Mouse (Mus musculus): Measurements from ENCODE around the gene Brinp3. TPM values are rescaled to one million over a fixed set of nuclear protein-coding genes. Genes with fewer than 3 reads are reported as not detected.

Gene Brinp3
- total and polyA plus RNA-seq, 2 experiments from 2014 or later = 50.8 to 66.5 TPM

DNA sequence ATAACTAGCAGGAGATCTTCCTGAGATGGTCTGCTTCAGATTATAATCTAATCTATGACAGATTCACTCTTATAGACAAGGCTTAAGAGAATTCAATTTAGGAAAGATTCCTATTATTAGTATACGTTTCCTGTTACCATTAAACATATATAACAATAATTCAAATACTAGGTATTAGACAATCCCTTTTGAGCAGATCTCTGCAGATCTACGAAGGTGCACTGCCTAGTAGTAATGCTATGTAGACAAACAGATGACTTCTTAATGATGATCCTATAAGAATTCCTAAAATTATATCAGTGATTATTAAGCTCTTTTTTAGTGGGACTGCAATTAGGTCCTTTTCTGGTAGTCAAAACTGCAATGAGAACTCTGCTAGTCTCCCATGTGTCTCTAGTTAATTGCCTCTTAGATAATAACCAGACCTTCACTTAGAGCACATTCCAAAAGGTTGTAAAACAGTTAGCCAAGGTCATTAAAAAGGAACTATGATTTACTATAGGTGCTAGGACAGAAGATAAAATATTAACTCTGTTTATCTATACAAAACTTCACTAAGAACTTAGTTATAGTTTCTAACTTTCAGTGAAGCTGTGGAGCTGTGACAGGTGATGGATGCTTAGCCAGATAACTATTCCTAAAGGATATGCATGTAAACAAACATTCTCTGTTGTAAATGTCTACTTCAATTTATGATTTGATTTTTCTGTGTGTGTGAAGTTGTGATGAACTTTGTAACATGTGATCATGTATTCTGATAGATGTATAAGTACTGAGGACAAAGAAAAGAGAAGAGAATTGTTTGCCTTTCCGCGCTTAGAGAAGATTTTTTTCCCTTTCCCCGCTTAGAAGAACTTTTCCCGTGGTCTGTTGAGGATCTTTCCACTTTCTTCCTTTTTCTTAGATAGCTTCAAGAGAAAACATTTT is 445.2 kb downstream of the Brinp3 start:
- H3K27ac ChIP-seq (ENCODE audit: low read depth, low read length) = no peak overlapping the region
- no peaks in the 10 kb centered on the region for H3K9me3 ChIP-seq (ENCODE audit: low read length)
- DNase-seq (ENCODE audit: low spot score) = no peak
- ATAC-seq (ENCODE audit: low FRiP score) = no peak
- H3K9ac ChIP-seq (replicated peaks; ENCODE audit: low read length, poor library complexity, severe bottlenecking) = no peak overlapping the region
- H3K4me2 ChIP-seq (ENCODE audit: low read depth, low read length, poor library complexity, severe bottlenecking) = no peak overlapping the region
- no peaks in the 10 kb centered on the region for H3K27me3 ChIP-seq (ENCODE audit: insufficient read depth, low read length)
- 92% methylated on average over 6 of the region's 6 CpGs for WGBS
- H3K4me1 ChIP-seq (ENCODE audit: insufficient read depth, low read length) = no peaks in the 10 kb centered on the region
- no peak overlapping the region for H3K4me3 ChIP-seq (ENCODE audit: low read depth, low read length)
- no peak for TF ChIP-seq CTCF (IDR thresholded peaks at IDR 0.05)
- no peaks in the 10 kb centered on the region for H3K36me3 ChIP-seq (ENCODE audit: insufficient read depth, low read length)
